Mouse (Mus musculus) layer of hippocampus, postnatal 36 days (tissue): Measurements from ENCODE around the gene Gm29276. TPM values are rescaled to one million over a fixed set of nuclear protein-coding genes. Genes with fewer than 3 reads are reported as not detected.
"Not testable (repeated sequence)": the region's sequence is repeated elsewhere in the genome, so short reads cannot be mapped to it uniquely, and the experiment has no call there.

ENCODE experiments used
- DNase-seq, 2 experiments: peaks; one replicate each; pipeline ENCODE4 v3.0.0; 2022
- total RNA-seq, 2 experiments: library from RNA; stranded (reverse); gene quantifications; 2 replicates each; pipeline ENCODE4 v1.2.3; 2021

The Gm29276 gene
- not detected for total RNA-seq

GRCm38 (mm10) chrY:42582150-42582549, at the start of gene Gm29276:
Gene Gm29276 (minus strand): TSS chrY:42582250.
- not testable (repeated sequence) for DNase-seq
